In genomic region chr10:80605721-80606120, GRCm38 (mm10) we compare ENCODE assay signal across 7 mouse cellular contexts. TPM values are rescaled to one million over a fixed set of nuclear protein-coding genes. Genes with fewer than 3 reads are reported as not detected.
DNase-seq lines count a peak whose midpoint lies in the region; ATAC-seq and TF ChIP-seq lines count a peak whose summit lies in the region.
"Not testable (repeated sequence)": the region's sequence is repeated elsewhere in the genome, so short reads cannot be mapped to it uniquely, and the experiment has no call there.

TSS of gene Gm49322 (plus strand) at chr10:80606021.

- ATAC-seq in intestine, postnatal 0 days; liver, embryonic 12.5 days; liver, embryonic 16.5 days (ENCODE audit: low read depth): not testable (repeated sequence)

- peak within 1 kb of the TSS; percentile 47 for H3K4me2 ChIP-seq in intestine, postnatal 0 days (replicated peaks; ENCODE audit: low read depth)
- peak within 1 kb of the TSS; percentile 97 for H3K4me2 ChIP-seq in liver, embryonic 12.5 days
- peak within 1 kb of the TSS; percentile 97 for H3K4me2 ChIP-seq in liver, embryonic 16.5 days (ENCODE audit: low read depth, low read length)

- TF ChIP-seq POLR2A in small intestine, adult 2 months (IDR thresholded peaks at IDR 0.05; ENCODE audit: low read depth, low read length), result not testable (repeated sequence)

- in situ Hi-C loops in ES-E14 (cut with MboI; ENCODE audit: low sequenced_read_pairs in 2 of 2, unreplicated experiment in 2 of 2), result not testable (repeated sequence)

- H3K4me1 ChIP-seq in ES-E14 (ENCODE audit: control insufficient read depth in 2 of 2, insufficient read depth in 2 of 2, low read length in 2 of 2, poor library complexity in 1 of 2), result peaks cover 0 to 21% of the 10 kb centered on the region in 2 experiments; a peak in 1 of 4 replicates
- peaks cover 97% of the 10 kb centered on the region for H3K4me1 ChIP-seq in erythroblast, embryonic 14.5 days (ENCODE audit: control insufficient read depth)
- peaks cover 24% of the 10 kb centered on the region for H3K4me1 ChIP-seq in hindbrain, embryonic 10.5 days (replicated peaks)
- H3K4me1 ChIP-seq in intestine, postnatal 0 days (replicated peaks; ENCODE audit: control insufficient read depth, insufficient read depth, low read length), result not testable (repeated sequence)
- H3K4me1 ChIP-seq in liver, embryonic 12.5 days, result peaks cover 84% of the 10 kb centered on the region
- peaks cover 46% of the 10 kb centered on the region for H3K4me1 ChIP-seq in liver, embryonic 16.5 days (ENCODE audit: control insufficient read depth, low read depth, low read length)
- H3K4me1 ChIP-seq in small intestine, adult 2 months (ENCODE audit: control insufficient read depth, insufficient read depth, insufficient read length, low read length), result peaks cover 39% of the 10 kb centered on the region

- H3K27me3 ChIP-seq in erythroblast, embryonic 14.5 days (ENCODE audit: control insufficient read depth); hindbrain, embryonic 10.5 days (ENCODE audit: insufficient read depth, poor library complexity, severe bottlenecking); intestine, postnatal 0 days (replicated peaks; ENCODE audit: control insufficient read depth, insufficient read depth, low read length); liver, embryonic 12.5 days (replicated peaks); liver, embryonic 16.5 days (ENCODE audit: control insufficient read depth, insufficient read depth, low read depth, low read length); small intestine, adult 2 months (ENCODE audit: control insufficient read depth, insufficient read depth, low read length): not testable (repeated sequence)

- H3K36me3 ChIP-seq in ES-E14 (ENCODE audit: control insufficient read depth, insufficient read depth, low read length, poor library complexity, severe bottlenecking), result peaks cover 31% of the 10 kb centered on the region
- peaks cover 66% of the 10 kb centered on the region for H3K36me3 ChIP-seq in erythroblast, embryonic 14.5 days (ENCODE audit: control insufficient read depth)
- H3K36me3 ChIP-seq in hindbrain, embryonic 10.5 days, result peaks cover 49% of the 10 kb centered on the region
- H3K36me3 ChIP-seq in intestine, postnatal 0 days (ENCODE audit: control insufficient read depth, insufficient read depth), result peaks cover 29% of the 10 kb centered on the region
- H3K36me3 ChIP-seq in liver, embryonic 12.5 days, result peaks cover 52% of the 10 kb centered on the region
- peaks cover 23% of the 10 kb centered on the region for H3K36me3 ChIP-seq in liver, embryonic 16.5 days (ENCODE audit: control insufficient read depth, insufficient read depth)
- peaks cover 22% of the 10 kb centered on the region for H3K36me3 ChIP-seq in small intestine, adult 2 months (ENCODE audit: control insufficient read depth, insufficient read depth, low read length)

- WGBS in hindbrain, embryonic 10.5 days, result 85% methylated on average over 4 of the region's 4 CpGs
- 72% methylated on average over 4 of the region's 4 CpGs for WGBS in intestine, postnatal 0 days
- WGBS in liver, embryonic 12.5 days (ENCODE audit: insufficient replicate concordance), result 72% methylated on average over 4 of the region's 4 CpGs
- WGBS in liver, embryonic 16.5 days (ENCODE audit: insufficient replicate concordance), result 67% methylated on average over 3 of the region's 4 CpGs
- WGBS in small intestine, adult 2 months, result 42% methylated on average over 4 of the region's 4 CpGs

- peak within 1 kb of the TSS; percentile 68 for H3K9ac ChIP-seq in ES-E14 (ENCODE audit: insufficient read depth, low read depth, low read length, poor library complexity, severe bottlenecking)
- not testable (repeated sequence) for H3K9ac ChIP-seq in intestine, postnatal 0 days (ENCODE audit: low read depth, low read length)
- peak within 1 kb of the TSS; percentile 82 for H3K9ac ChIP-seq in liver, embryonic 12.5 days
- H3K9ac ChIP-seq in liver, embryonic 16.5 days (ENCODE audit: low read depth, low read length), result peak within 1 kb of the TSS; percentile 76

- not testable (repeated sequence) for TF ChIP-seq CTCF in intestine, postnatal 0 days (IDR thresholded peaks at IDR 0.05; ENCODE audit: low read depth); small intestine, adult 2 months (IDR thresholded peaks at IDR 0.05; ENCODE audit: extremely low read depth, insufficient read length, insufficient replicate concordance, low read depth, low read length)

- H3K9me3 ChIP-seq in ES-E14 (ENCODE audit: control insufficient read depth, insufficient read depth, low read depth, low read length); erythroblast, embryonic 14.5 days (ENCODE audit: control insufficient read depth, low read length); hindbrain, embryonic 10.5 days; intestine, postnatal 0 days (ENCODE audit: control insufficient read depth); liver, embryonic 12.5 days (replicated peaks); liver, embryonic 16.5 days (replicated peaks; ENCODE audit: control insufficient read depth, low read length): not testable (repeated sequence)

- peak within 1 kb of the TSS; percentile 60 to 61; a peak in 3 of 4 replicates for H3K4me3 ChIP-seq in ES-E14 (ENCODE audit: insufficient read depth in 1 of 2, low read depth in 1 of 2, low read length in 2 of 2, poor library complexity in 1 of 2, severe bottlenecking in 1 of 2)
- H3K4me3 ChIP-seq in erythroblast, embryonic 14.5 days (replicated peaks), result peak within 1 kb of the TSS; percentile 70
- peak within 1 kb of the TSS; percentile 77; the same call in 1 of the 2 replicates for H3K4me3 ChIP-seq in hindbrain, embryonic 10.5 days
- H3K4me3 ChIP-seq in intestine, postnatal 0 days (ENCODE audit: low read depth, low read length); liver, embryonic 16.5 days (ENCODE audit: low read depth, low read length): not testable (repeated sequence)
- peak within 1 kb of the TSS; percentile 71 for H3K4me3 ChIP-seq in liver, embryonic 12.5 days
- H3K4me3 ChIP-seq in small intestine, adult 2 months (ENCODE audit: low read depth, low read length), result peak within 1 kb of the TSS; percentile 52

- DNase-seq in ES-E14 (ENCODE audit: low read depth, low spot score); hindbrain, embryonic 10.5 days (ENCODE audit: low spot score): not testable (repeated sequence)

- H3K27ac ChIP-seq in ES-E14 (ENCODE audit: insufficient read depth, low read depth, low read length, poor library complexity, severe bottlenecking); hindbrain, embryonic 10.5 days: not testable (repeated sequence)
- peak within 1 kb of the TSS; percentile 82 for H3K27ac ChIP-seq in intestine, postnatal 0 days (ENCODE audit: low read depth, low read length)
- H3K27ac ChIP-seq in liver, embryonic 12.5 days, result peak within 1 kb of the TSS; percentile 98
- H3K27ac ChIP-seq in liver, embryonic 16.5 days (ENCODE audit: low read length), result peak within 1 kb of the TSS; percentile 90
- peak within 1 kb of the TSS; percentile 82 for H3K27ac ChIP-seq in small intestine, adult 2 months (ENCODE audit: insufficient read depth, low read depth, low read length)

RNA-seq across cellular contexts. Expression of gene Gm49322, which starts in this region (rescaled TPM):
- 8.4 and 9.7 TPM in 2 replicates for total RNA-seq in ES-E14 (2012; rRNA removed)
- polyA plus RNA-seq in erythroblast, embryonic 14.5 days (2012), result 0.07 and 0.12 TPM in 2 replicates
- polyA plus RNA-seq in hindbrain, embryonic 10.5 days (2016; fragmentation: Nextera tagmentation; extraction: Ambion mirVana), result 4.6 and 5.5 TPM in 2 replicates
- 2.3 and 2.6 TPM in 2 replicates for polyA plus RNA-seq in intestine, postnatal 0 days (2015; fragmentation: Nextera tagmentation; extraction: Ambion mirVana)
- 2.6 and 3.0 TPM in 2 replicates for polyA plus RNA-seq in liver, embryonic 12.5 days (2016; fragmentation: Nextera tagmentation; extraction: Ambion mirVana)
- 1.2 and 1.5 TPM in 2 replicates for polyA plus RNA-seq in liver, embryonic 16.5 days (2015; fragmentation: Nextera tagmentation; extraction: Ambion mirVana)
- polyA plus RNA-seq in small intestine, adult 2 months (2012; rRNA removed), result 1.3 and 2.2 TPM in 2 replicates

Comparison
In these comparisons a context has a peak if more than half of its experiments do, and no peak if none do; other contexts are left out.
1. H3K4me2 ChIP-seq: peak in every context shown above with its lines; median percentile 97 in liver, embryonic 12.5 days; 97 in liver, embryonic 16.5 days; 47 in intestine, postnatal 0 days.